Mouse (Mus musculus): ENCODE measurements around the gene Nfe2l1.
"Not testable (repeated sequence)": the region's sequence is repeated elsewhere in the genome, so short reads cannot be mapped to it uniquely, and the experiment has no call there.

Gene Nfe2l1

GRCm38 (mm10) chr11:96829813-96830538, at the start of gene Nfe2l1:
TSS of gene Nfe2l1 (minus strand) at chr11:96829968.
- DNase-seq (ENCODE audit: low spot score in 2 of 2) = peak; percentile 96 to 97

DNA sequence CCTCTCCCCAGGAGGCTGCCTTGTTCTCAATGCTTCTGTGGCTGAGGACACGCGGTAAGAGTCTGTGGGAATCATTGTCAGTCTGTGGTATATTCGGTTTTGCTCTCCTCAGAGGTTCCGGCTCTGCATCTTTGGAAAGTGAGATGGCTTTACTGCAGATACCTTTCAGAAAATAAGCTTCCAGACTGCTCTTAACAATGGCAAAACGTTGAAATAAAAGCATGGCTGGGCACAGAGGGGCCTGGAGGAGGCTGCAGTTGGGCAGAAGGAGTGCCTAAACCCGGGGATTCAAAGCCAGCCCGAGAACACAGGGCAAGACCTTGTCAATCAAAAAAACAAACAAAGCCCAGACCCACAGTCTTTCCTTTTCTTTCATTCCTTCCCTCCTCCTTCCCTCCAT, 49.6 kb upstream of the Nfe2l1 start:
- no peak for DNase-seq (ENCODE audit: low spot score in 2 of 2)

- no peak for DNase-seq (ENCODE audit: low spot score in 2 of 2)
These were observed 48.9 kb upstream of the Nfe2l1 start for GRCm38 (mm10) chr11:96878715-96879114.

GRCm38 (mm10) chr11:96877071-96877470, 47.3 kb upstream of the Nfe2l1 start:
- no peak for DNase-seq (ENCODE audit: low spot score in 2 of 2)

GRCm38 (mm10) chr11:96876300-96877040, 46.7 kb upstream of the Nfe2l1 start:
- no peak for DNase-seq (ENCODE audit: low spot score in 2 of 2)

DNA sequence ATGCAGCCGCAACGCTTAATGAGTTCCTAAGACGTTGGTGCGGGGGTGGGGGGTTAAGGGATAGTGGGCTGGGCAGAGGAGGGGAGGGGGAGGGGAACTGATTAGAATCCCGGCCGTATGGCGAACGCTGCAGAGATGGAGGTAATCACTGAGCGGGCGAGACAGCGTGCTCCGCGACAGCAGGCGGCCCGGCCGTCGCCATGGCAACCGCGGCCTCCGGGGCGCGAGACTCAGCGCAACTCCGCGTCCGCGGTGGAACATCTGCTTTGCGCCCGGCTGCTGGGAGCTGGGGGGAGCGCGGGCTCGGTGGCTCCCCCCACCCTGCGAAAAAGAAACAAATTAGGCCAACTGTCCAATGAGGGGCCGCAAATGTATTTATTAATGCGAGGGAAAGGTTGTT, 46.0 kb upstream of the Nfe2l1 start:
- DNase-seq (ENCODE audit: low spot score in 2 of 2) = peak; percentile 27 to 74

DNA sequence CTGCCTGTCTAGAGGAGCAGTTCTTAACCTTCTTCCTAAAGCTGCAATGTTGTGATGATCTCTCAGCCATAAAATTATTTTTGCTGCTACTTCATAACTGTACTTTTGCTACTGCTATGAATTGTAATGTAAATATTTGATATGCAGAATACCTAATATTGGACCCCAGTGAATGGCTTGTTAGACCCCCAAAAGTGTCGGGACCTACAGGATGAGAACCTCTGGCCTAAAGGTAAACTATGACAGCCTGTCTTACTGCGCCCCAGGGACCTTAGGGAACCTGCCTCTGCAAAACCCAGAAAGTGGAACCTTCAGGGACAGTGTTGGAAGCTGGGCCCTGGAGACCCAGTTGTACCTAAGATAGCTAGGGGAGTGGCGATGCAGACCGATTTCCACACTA, 45.5 kb upstream of the Nfe2l1 start:
- DNase-seq (ENCODE audit: low spot score in 2 of 2) = no peak

DNA sequence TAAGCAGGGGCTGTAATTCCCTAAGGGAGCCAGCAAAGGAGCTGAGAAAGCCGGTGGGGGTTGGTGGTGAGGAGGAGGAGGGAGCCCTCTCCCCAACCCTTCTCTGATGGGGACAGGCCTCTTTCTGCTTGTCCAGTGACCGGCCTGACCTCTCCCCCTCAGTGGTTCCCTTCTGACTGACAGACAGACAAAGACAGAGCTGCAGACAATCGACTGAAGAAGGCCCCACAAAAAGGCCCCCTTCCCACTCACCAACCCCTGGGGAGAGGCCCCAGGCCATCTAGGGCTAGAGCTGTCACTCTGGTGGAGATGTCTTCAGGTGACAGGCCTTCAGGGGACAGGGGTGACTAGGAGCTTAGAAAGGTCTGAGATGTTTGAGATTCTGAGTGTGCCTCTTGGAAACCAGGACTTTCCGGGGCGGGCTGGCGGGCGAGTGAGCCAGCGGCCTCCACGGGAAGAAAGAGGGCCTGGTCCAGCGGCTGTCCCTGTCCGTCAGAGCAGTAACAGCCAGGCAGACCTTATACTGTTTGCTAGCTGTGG, 43.9 kb upstream of the Nfe2l1 start:
- DNase-seq (ENCODE audit: low spot score in 2 of 2) = no peak

DNA sequence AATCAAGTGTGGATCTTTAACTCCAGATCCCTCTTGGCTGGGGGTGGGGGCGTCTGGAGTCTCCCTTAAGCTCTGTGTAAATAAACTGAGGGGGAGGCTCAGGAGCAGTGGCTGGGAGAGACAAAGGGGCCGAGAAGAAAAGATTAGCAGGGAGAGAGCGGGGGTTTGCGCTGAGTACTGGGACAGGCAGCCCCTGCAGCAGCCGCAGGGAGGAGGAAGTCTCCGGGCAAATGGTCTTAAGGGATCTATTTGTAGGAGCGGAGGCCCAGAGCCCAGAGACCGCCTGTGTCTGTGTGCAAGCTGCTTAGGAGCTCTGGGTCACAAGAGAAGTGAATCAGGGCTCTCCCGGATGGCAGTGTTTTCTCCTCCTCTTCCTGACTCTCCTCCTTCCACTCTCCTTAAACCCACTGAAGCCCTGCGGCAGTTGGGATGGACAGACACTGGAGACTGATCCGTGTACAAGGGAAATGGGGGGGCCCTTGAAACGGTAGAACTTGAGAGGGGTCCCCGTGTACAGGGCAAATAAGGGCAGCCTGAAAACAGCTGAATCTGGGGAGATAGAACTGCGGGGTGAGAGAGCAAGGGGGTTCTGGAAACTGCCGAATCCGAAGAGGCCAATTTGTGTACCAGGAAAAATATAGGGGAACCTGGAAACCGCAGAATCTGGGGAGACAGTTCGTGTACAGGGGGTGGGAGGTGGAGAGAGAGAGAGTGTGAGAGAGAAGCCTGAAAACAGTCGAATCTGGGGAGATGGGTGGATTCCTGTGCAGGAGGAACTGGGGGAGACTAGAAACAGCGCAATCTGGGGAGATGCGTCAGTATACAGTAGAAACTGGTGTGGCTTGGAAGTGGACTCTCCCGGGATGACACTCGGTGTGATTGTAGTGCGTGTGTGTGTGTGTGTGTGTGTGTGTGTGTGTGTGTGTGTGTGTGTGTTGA, 42.9 kb upstream of the Nfe2l1 start:
- DNase-seq (ENCODE audit: low spot score in 2 of 2) = no peak

- peak; percentile 55 to 81 for DNase-seq (ENCODE audit: low spot score in 2 of 2)
These were observed 37.4 kb upstream of the Nfe2l1 start for GRCm38 (mm10) chr11:96867149-96867548.

DNA sequence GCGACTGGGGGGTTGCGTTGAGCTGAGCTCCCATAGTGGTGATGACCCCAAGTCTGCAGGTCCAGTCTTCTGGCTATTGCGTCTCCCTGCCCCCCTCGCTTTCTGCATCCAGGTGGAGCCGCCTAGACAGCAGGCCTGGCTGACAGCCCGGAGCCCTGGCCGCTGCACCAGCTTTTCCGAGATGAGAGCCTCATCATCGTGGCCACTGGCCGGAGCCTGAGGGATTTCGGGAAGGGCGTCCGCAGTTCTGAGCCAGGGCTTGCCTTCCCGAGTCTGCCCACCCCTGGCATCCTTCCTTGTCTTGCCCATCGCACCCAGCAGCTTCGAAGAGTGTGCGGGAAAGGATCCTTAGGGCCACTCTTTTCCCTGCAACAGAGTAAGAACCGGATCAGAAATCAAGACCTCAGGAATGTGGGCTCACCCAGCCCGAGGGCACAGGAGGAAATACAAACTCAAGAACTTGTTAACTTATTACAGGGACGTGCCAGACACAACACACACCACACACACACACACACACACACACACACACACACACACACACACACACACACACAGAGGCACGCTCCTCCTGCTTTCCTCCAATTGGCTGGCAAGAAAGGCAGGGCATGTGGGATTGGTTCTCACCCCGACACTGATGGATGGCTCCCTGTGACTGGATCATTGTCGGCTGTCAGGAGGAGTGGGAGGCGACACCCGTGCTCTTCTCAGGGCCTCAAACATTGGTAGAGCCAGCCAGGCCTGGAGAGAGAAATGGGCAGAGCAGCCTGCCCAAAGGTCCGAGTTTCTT, 33.6 kb upstream of the Nfe2l1 start:
- no peak for DNase-seq (ENCODE audit: low spot score in 2 of 2)

GRCm38 (mm10) chr11:96862534-96862933, 32.8 kb upstream of the Nfe2l1 start:
- DNase-seq (ENCODE audit: low spot score in 2 of 2) = no peak

- DNase-seq (ENCODE audit: low spot score in 2 of 2) = peak; percentile 93 to 99
These were observed 32.1 kb upstream of the Nfe2l1 start for GRCm38 (mm10) chr11:96861878-96862289.

- DNase-seq (ENCODE audit: low spot score in 2 of 2) = no peak
These were observed 31.7 kb upstream of the Nfe2l1 start for GRCm38 (mm10) chr11:96861446-96861845.

- DNase-seq (ENCODE audit: low spot score in 2 of 2) = peak; percentile 71 to 89
These were observed 30.8 kb upstream of the Nfe2l1 start for GRCm38 (mm10) chr11:96860564-96860963.

GRCm38 (mm10) chr11:96859635-96860034, 29.9 kb upstream of the Nfe2l1 start:
- no peak for DNase-seq (ENCODE audit: low spot score in 2 of 2)

DNA sequence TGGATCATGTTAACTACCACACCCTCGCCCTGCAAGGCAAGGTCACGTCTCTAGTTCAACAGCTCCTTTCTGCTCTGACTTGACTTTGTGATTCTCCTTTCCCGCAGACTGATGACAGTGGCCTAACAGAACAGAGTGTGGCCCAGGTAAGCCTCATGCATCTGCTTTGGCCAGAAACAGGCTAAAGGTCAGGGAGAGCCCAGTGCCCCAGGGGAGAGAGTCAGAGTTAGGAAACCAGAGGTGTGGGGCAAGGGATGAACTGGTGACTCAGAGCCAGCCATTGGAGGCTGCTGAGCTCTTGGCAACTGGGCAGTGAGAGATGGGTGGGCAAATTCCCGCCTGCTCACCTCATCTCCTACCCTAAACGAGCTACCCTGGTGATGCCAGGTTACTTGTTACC, 27.7 kb upstream of the Nfe2l1 start:
- no peak for DNase-seq (ENCODE audit: low spot score in 2 of 2)

DNA sequence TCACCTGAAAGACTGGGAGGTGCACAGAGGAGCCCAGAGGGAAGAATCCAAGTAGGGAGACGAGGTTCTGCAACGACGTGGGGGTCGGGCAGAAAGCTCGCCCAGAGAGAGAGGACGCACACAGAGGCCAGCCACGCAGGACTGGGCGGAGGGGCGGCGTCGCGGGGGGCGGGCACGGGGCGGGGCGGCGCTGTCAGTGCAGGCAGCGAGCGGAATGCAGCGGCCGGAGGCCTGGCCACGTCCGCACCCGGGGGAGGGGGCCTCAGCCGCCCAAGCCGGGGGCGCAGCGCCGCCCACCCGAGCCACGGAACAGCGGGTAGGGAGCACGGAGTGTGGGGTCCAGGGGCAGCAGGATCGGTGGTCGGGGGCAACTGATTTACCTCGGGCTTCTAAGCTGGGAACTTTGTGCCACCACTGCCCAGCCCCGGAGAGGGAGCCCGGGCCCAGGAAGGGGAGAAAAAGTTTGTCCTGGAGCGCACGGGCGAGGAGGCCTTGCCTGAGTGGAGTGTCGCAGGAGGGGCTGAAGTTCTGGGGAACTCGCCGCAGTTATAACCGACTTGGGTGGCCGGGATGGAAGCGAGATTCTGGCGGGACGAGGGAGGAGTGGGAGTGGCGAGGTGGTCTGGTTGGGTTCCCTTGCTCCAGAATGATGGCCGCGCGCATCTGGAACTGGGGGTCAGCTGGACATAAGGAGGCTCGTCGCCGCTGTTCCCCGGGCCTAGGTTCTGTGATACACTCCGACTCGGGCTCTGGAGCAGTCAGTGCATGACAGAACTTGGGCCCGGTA, 20.1 kb upstream of the Nfe2l1 start, which contains the start of gene Copz2:
TSS of gene Copz2 (plus strand) at position 190 of the 787 bp plus-strand sequence.
- DNase-seq (ENCODE audit: low spot score in 2 of 2) = no peak

- not testable (repeated sequence) for DNase-seq (ENCODE audit: low spot score in 2 of 2)
These were observed 19.4 kb upstream of the Nfe2l1 start for GRCm38 (mm10) chr11:96849145-96849544.

- DNase-seq (ENCODE audit: low spot score in 2 of 2) = no peak
These were observed 18.9 kb upstream of the Nfe2l1 start for GRCm38 (mm10) chr11:96848694-96849093.
